Mouse (Mus musculus): ENCODE results near the gene Ccnyl1. TPM values are rescaled to one million over a fixed set of nuclear protein-coding genes. Genes with fewer than 3 reads are reported as not detected.

Gene Ccnyl1
- polyA plus RNA-seq, 1 experiment: 81.3 TPM

- TF ChIP-seq GATA1 (IDR thresholded peaks at IDR 0.05; ENCODE audit: low read length): no peak
Observed at GRCm38 (mm10) chr1:64688046-64688445, 2.2 kb upstream of the Ccnyl1 start.

DNA sequence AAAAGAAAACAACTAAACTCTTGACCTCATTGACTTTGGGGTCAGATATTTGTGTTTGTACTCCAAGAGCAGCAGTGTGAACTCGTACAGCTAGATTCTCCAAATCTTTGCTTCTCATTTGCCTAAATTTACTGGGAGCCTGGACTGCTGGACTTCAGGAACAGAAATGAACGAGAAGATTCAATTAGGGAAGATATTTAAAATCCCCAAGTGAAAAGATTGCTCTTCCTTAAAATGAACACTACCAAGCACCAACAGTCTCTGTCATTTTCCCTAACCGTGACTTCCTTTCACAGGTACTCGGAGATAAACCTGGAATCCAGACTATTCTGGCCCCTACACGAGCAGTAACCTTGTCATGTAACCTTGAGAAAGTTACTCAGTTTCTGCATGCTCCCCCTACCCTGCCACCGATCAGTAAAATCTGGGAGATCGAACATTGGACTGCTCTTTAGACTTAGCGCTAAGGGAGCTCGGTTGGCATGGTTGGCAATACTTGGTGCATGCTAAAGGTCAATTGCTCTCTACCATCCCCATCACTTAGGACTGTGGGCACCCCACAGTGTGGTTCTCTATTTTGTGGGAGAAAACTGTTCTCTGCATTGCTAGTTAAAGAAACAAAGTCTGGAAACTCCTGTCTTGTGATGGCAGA, 568 bp upstream of the Ccnyl1 start:
- no peak for TF ChIP-seq GATA1 (IDR thresholded peaks at IDR 0.05; ENCODE audit: low read length)

DNA sequence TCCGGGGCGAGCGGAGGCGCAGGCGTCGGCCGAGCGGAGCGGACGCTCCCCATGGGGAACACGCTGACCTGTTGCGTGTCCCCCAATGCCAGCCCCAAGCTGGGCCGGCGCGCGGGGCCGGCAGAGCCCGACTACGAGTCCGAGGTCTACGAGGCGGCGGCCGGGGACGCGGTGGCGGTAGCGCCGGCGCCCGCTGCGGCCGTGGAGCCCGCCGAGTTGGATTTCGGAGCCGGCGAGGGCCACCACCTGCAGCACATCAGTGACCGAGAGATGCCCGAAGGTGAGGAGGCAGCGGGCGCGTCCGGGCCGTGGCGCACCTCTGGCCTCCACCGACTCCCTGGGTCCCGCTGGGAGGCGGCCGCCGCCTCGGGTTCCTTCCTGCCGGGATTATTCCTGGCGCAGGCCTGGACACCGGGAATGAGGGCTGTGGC, 881 bp downstream of the Ccnyl1 start:
- no peak for TF ChIP-seq GATA1 (IDR thresholded peaks at IDR 0.05; ENCODE audit: low read length)

GRCm38 (mm10) chr1:64691581-64691980, 1.3 kb downstream of the Ccnyl1 start:
- TF ChIP-seq GATA1 (IDR thresholded peaks at IDR 0.05; ENCODE audit: low read length): no peak

DNA sequence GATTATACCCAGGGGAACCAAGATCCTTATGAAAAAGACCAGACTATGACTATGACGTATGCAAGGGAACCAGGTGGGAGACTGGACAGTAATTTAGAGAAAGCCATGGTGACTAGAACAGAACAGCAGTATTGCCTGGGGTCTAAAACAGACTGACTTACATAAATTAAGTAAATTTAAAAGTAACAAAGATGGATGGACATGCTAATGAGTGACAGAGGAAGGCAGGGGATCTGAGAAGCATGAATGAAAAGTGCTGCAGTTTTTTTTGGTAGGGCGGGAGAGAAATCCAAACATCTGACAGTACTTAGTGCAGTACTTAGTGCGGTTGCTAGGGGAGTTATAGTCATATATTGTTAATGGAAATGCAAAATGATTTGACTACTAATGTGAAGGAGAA, 4.9 kb downstream of the Ccnyl1 start:
- TF ChIP-seq GATA1 (IDR thresholded peaks at IDR 0.05; ENCODE audit: low read length): no peak

DNA sequence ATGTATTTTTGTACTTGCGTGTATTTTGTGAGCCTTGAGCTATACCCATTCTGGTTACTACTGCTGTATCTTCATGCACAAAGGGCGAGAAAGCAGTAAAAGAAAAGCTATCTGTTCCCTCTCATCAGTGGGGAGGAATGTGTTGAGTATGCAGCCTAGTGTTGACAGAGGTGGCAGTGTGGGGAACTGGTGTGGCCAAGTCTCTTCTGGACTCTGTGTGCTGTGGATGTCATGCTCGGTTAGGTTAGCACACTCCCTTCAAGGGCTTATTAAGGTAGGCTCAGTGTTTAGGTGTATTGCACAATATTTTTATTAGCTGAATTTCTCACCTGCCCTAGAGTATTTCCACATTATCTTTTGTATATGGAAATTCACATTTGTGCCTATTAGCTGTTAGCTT, 11.5 kb downstream of the Ccnyl1 start:
- TF ChIP-seq GATA1 (IDR thresholded peaks at IDR 0.05; ENCODE audit: low read length): no peak

DNA sequence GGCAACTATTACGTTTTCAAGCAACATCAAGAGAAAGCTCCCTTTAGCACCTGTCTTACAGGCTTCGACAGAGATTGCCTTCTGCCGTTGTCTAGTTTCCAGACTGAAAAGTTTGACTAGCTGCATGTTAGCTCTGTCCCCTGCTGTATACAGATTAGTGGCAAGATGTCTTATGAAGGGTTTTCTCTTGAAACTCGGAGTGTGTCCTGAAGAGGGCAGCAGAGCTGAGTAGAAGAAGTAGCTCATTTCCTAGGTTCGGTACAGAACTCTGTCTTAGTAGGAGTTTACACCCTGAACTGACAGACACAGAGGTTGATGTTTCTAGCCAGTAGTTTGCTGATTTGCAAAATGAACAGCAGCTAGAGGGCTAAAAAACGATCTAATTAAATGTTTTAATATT, 15.0 kb downstream of the Ccnyl1 start:
- no peak for TF ChIP-seq GATA1 (IDR thresholded peaks at IDR 0.05; ENCODE audit: low read length)

GRCm38 (mm10) chr1:64706610-64707009, 16.4 kb downstream of the Ccnyl1 start:
- no peak for TF ChIP-seq GATA1 (IDR thresholded peaks at IDR 0.05; ENCODE audit: low read length)

GRCm38 (mm10) chr1:64709891-64710290, 19.6 kb downstream of the Ccnyl1 start:
- no peak for TF ChIP-seq GATA1 (IDR thresholded peaks at IDR 0.05; ENCODE audit: low read length)

GRCm38 (mm10) chr1:64712006-64712760, 21.9 kb downstream of the Ccnyl1 start:
- no peak for TF ChIP-seq GATA1 (IDR thresholded peaks at IDR 0.05; ENCODE audit: low read length)

GRCm38 (mm10) chr1:64715458-64715857, 25.2 kb downstream of the Ccnyl1 start:
- TF ChIP-seq GATA1 (IDR thresholded peaks at IDR 0.05; ENCODE audit: low read length): no peak

DNA sequence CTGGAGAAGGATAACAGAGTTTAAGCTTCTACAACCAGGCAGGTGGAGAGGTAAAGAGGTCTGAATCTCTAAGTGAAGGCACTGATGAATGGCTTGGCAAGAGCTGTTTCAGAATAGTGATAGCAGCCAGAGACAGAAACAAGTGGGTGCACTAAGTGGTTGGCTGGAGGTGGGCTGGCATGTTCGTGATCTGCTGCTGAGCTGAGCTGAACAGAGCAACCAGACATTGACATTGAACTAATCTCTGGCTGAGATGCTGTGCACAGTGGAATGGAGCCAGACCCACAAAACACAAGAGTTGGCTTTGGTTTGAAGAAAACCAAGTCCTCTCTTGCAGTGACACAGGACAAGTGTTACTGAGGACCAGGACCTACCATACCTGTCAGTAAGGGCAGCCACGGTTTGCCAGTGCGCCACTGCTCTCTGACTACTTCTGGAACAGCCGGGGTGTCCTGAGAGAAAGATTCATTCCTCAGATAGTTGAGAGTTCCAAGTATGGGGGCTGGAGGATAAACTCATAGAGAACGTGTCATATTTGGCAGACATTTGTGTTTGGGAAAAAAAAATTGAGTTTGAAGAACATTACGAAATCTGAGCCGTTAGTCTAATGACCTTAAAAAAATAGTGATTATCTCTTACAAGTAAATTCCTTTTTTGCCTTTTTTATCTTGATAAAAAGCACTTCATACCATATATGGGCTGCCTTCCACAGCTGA, 26.5 kb downstream of the Ccnyl1 start:
- no peak for TF ChIP-seq GATA1 (IDR thresholded peaks at IDR 0.05; ENCODE audit: low read length)

DNA sequence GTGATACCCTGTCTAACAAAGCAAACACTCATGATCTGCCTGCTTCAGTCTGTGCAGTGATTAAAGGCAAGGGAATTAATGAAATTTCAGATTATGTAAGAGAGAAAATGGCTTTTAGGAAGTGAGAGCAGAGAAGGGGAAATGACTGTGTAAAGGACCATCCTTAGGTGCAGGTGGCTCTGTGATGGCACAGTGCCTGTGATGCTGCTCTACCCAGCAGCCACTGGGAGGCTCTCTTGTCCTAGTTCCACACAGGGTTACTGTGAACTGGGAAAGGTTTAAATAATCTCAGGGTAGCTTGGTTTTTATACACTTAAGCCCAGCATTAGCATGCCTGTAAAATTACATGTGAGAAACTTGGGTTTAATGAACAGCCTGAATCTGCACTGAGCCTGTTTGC, 27.2 kb downstream of the Ccnyl1 start:
- TF ChIP-seq GATA1 (IDR thresholded peaks at IDR 0.05; ENCODE audit: low read length): no peak

GRCm38 (mm10) chr1:64721034-64721587, 30.9 kb downstream of the Ccnyl1 start:
- TF ChIP-seq GATA1 (IDR thresholded peaks at IDR 0.05; ENCODE audit: low read length): no peak

DNA sequence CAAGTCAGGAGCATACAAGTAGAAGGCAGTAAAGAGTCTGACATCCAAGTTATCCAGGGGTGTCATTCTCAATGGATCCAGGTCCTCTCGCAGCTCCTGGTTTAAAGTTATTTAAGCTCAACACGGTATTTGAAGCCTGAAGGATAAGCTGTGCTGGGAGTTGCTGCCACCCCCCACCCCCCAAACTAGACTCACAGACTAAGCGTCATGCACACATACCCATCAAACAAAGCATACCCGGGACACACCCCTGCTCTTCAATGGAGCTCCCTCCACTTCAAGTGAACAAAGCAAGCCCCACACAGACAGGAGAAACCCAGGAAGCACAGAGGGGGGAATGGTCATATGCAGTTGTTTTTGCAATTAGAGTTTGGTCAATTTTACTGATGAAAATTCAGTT, 39.8 kb downstream of the Ccnyl1 start:
- no peak for TF ChIP-seq GATA1 (IDR thresholded peaks at IDR 0.05; ENCODE audit: low read length)

Data from G1E-ER4 (cell line).